Mouse (Mus musculus): ENCODE results near the gene Nfkbia. TPM values are rescaled to one million over a fixed set of nuclear protein-coding genes. Genes with fewer than 3 reads are reported as not detected.

Nfkbia gene
- 34.3 and 36.1 TPM in 2 replicates for polyA plus RNA-seq (2016; fragmentation: Nextera tagmentation; extraction: Ambion mirVana)

- peaks cover 32% of the 10 kb centered on the region for H3K4me1 ChIP-seq
- H3K27ac ChIP-seq: peak within 1 kb of the TSS; percentile 98
- H3K4me3 ChIP-seq: peak within 1 kb of the TSS; percentile 65
- under 1% methylated on average over 57 of the region's 58 CpGs for WGBS
- no peaks in the 10 kb centered on the region for H3K9me3 ChIP-seq
- peak; percentile 91 for DNase-seq (ENCODE audit: extremely low spot score, low spot score)
- H3K36me3 ChIP-seq (replicated peaks): peaks cover 37% of the 10 kb centered on the region
- 0 out of 2 replicates have a peak, but pooled peaks cover 8% of the 10 kb centered on the region for H3K27me3 ChIP-seq (ENCODE audit: poor library complexity, severe bottlenecking)
Observed at GRCm38 (mm10) chr12:55492184-55492898, at the start of gene Nfkbia. TSS of gene Nfkbia (minus strand) at chr12:55492647.

- H3K4me1 ChIP-seq: peaks cover 32% of the 10 kb centered on the region
- H3K9me3 ChIP-seq: no peaks in the 10 kb centered on the region
- DNase-seq (ENCODE audit: extremely low spot score, low spot score): no peak
- H3K27ac ChIP-seq: no peak overlapping the region
- H3K36me3 ChIP-seq (replicated peaks): no peaks in the 10 kb centered on the region
- 46% methylated on average over 8 of the region's 8 CpGs for WGBS
- peaks cover 38% of the 10 kb centered on the region for H3K27me3 ChIP-seq (ENCODE audit: poor library complexity, severe bottlenecking)
- H3K4me3 ChIP-seq: no peak overlapping the region
Observed at GRCm38 (mm10) chr12:55539157-55539556, 46.7 kb upstream of the Nfkbia start.

GRCm38 (mm10) chr12:55538328-55538971, 46.0 kb upstream of the Nfkbia start:
- H3K9me3 ChIP-seq: no peaks in the 10 kb centered on the region
- H3K36me3 ChIP-seq (replicated peaks): no peaks in the 10 kb centered on the region
- WGBS: 81% methylated on average over 1 of the region's 1 CpGs
- peaks cover 39% of the 10 kb centered on the region for H3K27me3 ChIP-seq (ENCODE audit: poor library complexity, severe bottlenecking)
- no peak overlapping the region for H3K27ac ChIP-seq
- peaks cover 32% of the 10 kb centered on the region for H3K4me1 ChIP-seq
- no peak overlapping the region for H3K4me3 ChIP-seq
- DNase-seq (ENCODE audit: extremely low spot score, low spot score): no peak

- Histone ChIP-seq H3K4me1 (peaks cover 32% of the 10 kb centered on the region), H3K27me3 (ENCODE audit: poor library complexity, severe bottlenecking) (peaks cover 39% of the 10 kb centered on the region), H3K36me3 (replicated peaks) (no peaks in the 10 kb centered on the region), H3K27ac (no peak overlapping the region), H3K4me3 (no peak overlapping the region), H3K9me3 (no peaks in the 10 kb centered on the region)
- no peak for DNase-seq (ENCODE audit: extremely low spot score, low spot score)
- WGBS: 48% methylated on average over 7 of the region's 7 CpGs
Observed at GRCm38 (mm10) chr12:55537742-55538141, 45.3 kb upstream of the Nfkbia start.

- Histone ChIP-seq H3K9me3 (no peaks in the 10 kb centered on the region), H3K36me3 (replicated peaks) (no peaks in the 10 kb centered on the region), H3K27ac (no peak overlapping the region), H3K4me3 (no peak overlapping the region), H3K27me3 (ENCODE audit: poor library complexity, severe bottlenecking) (peaks cover 39% of the 10 kb centered on the region), H3K4me1 (peaks cover 32% of the 10 kb centered on the region)
- 6% methylated on average over 14 of the region's 14 CpGs for WGBS
- DNase-seq (ENCODE audit: extremely low spot score, low spot score): peak; percentile 49
Observed at GRCm38 (mm10) chr12:55536537-55537135, 44.2 kb upstream of the Nfkbia start.

DNA sequence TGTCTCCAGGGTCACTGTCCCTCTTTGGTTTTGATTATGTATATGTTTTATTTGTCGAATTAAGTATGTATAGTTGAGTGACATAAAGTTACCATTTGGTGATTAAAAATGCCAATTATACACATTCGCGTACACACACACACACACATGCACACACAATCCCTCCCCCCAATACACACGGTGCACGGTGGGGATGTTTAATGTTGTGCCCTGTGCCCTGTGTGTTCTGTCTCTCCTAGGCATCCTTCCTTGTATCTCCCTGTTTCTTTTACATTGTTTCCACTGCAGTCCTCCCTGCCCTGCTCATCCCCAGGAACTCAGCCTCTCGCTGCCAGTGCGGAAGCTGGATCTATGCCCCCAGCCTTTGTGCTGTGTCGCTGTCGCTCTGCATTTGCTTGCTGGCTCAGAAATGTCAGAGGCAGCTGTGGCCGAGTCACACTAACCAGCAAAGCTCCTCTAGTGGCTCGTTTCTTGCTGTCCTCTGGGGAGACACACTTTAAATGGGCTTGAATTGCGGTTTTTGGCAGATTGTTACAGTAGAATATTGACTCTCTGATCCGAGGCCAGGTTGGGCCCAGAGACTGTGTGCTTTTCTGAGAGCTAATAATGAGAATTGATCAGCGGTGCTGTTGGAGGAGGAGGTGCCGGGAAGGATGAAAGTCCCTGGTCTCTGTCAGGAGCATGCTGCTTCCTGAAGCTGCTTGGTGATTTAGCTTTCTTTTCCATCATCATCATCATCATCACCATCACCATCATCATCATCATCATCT, 34.7 kb upstream of the Nfkbia start:
- H3K4me3 ChIP-seq: no peak overlapping the region
- H3K4me1 ChIP-seq: no peaks in the 10 kb centered on the region
- H3K9me3 ChIP-seq: no peaks in the 10 kb centered on the region
- no peak overlapping the region for H3K27ac ChIP-seq
- no peaks in the 10 kb centered on the region for H3K36me3 ChIP-seq (replicated peaks)
- H3K27me3 ChIP-seq (ENCODE audit: poor library complexity, severe bottlenecking): no peaks in the 10 kb centered on the region
- no peak for DNase-seq (ENCODE audit: extremely low spot score, low spot score)
- WGBS: 68% methylated on average over 15 of the region's 15 CpGs

GRCm38 (mm10) chr12:55518061-55518738, 25.8 kb upstream of the Nfkbia start:
- Histone ChIP-seq H3K4me1 (peaks cover 8% of the 10 kb centered on the region; the same call in 1 of the 2 replicates), H3K27me3 (ENCODE audit: poor library complexity, severe bottlenecking) (no peaks in the 10 kb centered on the region), H3K4me3 (no peak overlapping the region), H3K9me3 (no peaks in the 10 kb centered on the region), H3K36me3 (replicated peaks) (no peaks in the 10 kb centered on the region), H3K27ac (no peak overlapping the region)
- DNase-seq (ENCODE audit: extremely low spot score, low spot score): peak; percentile 70
- 50% methylated on average over 15 of the region's 15 CpGs for WGBS

- DNase-seq (ENCODE audit: extremely low spot score, low spot score): no peak
- Histone ChIP-seq H3K4me3 (no peak overlapping the region), H3K4me1 (no peaks in the 10 kb centered on the region), H3K27ac (no peak overlapping the region), H3K36me3 (replicated peaks) (no peaks in the 10 kb centered on the region), H3K9me3 (no peaks in the 10 kb centered on the region), H3K27me3 (ENCODE audit: poor library complexity, severe bottlenecking) (peaks cover 2% of the 10 kb centered on the region; the same call in 1 of the 2 replicates)
- WGBS: 90% methylated on average over 5 of the region's 5 CpGs
Observed at GRCm38 (mm10) chr12:55508817-55509216, 16.4 kb upstream of the Nfkbia start.

DNA sequence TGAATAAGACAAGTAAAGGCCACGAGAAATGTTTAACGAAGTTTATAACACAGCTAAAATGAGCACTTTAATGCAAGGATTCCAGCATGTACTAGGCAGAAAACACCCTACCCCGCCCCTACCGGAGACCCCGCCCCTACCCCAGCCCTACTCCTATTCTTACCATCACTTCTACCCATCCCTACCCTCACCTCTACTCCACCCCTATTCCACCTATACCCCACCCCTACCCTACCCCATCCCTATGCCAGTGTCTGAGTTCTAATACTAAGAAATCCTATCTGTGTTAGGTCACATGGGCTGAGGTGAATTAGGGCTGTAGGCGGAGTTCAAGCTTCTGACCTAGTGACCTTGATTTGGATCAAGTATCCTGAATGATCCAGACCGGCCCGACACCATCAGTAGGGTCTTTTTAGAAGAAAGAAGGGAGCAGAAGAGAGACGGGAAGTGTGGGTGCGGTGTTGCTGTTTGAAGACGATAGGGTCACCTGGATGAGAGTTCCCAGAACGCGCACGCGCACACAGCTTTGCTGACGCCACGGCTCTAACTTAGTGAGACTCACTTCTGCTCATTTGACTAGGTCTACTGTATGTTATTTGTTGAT, 15.0 kb upstream of the Nfkbia start:
- no peak overlapping the region for H3K27ac ChIP-seq
- H3K36me3 ChIP-seq (replicated peaks): no peaks in the 10 kb centered on the region
- no peak overlapping the region for H3K4me3 ChIP-seq
- no peaks in the 10 kb centered on the region for H3K9me3 ChIP-seq
- H3K27me3 ChIP-seq (ENCODE audit: poor library complexity, severe bottlenecking): peaks cover 9% of the 10 kb centered on the region
- DNase-seq (ENCODE audit: extremely low spot score, low spot score): no peak
- H3K4me1 ChIP-seq: no peaks in the 10 kb centered on the region
- 88% methylated on average over 17 of the region's 17 CpGs for WGBS

GRCm38 (mm10) chr12:55506029-55506330, 13.5 kb upstream of the Nfkbia start:
- no peaks in the 10 kb centered on the region for H3K4me1 ChIP-seq
- peak; percentile 67 for DNase-seq (ENCODE audit: extremely low spot score, low spot score)
- H3K4me3 ChIP-seq: no peak overlapping the region
- no peaks in the 10 kb centered on the region for H3K36me3 ChIP-seq (replicated peaks)
- 3% methylated on average over 6 of the region's 6 CpGs for WGBS
- H3K27ac ChIP-seq: no peak overlapping the region
- peaks cover 9% of the 10 kb centered on the region for H3K27me3 ChIP-seq (ENCODE audit: poor library complexity, severe bottlenecking)
- no peaks in the 10 kb centered on the region for H3K9me3 ChIP-seq

DNA sequence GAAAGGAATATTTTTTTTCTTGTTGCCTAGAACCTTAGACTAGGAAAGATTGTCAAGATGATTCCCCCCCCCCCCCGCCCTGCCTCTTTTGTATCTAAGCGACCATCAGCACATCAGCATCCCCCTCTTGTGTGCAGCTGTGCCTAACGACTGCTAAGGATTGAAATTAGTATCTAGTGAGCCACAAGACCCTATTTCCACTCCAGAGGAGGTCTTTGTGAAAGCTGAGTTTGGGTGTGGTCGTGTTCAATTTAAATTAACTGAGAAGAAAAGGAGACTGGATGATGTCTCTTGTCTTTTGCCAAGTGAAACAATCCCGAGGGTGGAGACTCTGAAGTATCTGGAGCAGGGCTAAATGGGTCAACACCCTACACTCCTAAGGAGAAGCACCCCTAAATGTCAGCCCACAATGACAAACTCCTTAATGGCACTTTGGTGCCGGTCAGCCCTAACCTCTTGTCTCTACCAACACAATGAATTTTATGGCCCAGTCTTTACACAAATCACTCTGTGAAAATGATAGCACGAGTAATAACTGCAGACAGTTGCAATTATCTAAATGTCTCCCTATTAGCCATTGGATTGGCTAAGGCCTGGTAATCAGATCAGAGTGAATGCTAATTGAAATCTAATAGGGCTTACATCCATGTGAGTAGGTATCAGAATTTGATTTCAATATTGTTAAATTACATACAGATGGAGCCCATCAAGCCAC, 13.0 kb upstream of the Nfkbia start:
- Histone ChIP-seq H3K9me3 (no peaks in the 10 kb centered on the region), H3K4me1 (no peaks in the 10 kb centered on the region), H3K36me3 (replicated peaks) (no peaks in the 10 kb centered on the region), H3K4me3 (no peak overlapping the region), H3K27ac (no peak overlapping the region), H3K27me3 (ENCODE audit: poor library complexity, severe bottlenecking) (peaks cover 9% of the 10 kb centered on the region)
- 52% methylated on average over 7 of the region's 7 CpGs for WGBS
- DNase-seq (ENCODE audit: extremely low spot score, low spot score): no peak

Measured in forebrain, embryonic 10.5 days (tissue).